Mouse (Mus musculus) skeletal muscle tissue, adult 2 months (tissue): ENCODE measurements around the gene Clcn3.

Source experiments
- DNase-seq: peaks from one replicate; pipeline ENCODE4 v3.0.0-alpha.2; 2012; ENCODE audit warnings: low read depth, low spot score

Gene Clcn3

GRCm38 (mm10) chr8:60870231-60871193 lies 112.6 kb downstream of the Clcn3 start:
- DNase-seq = no peak

GRCm38 (mm10) chr8:60869761-60870160 lies 113.3 kb downstream of the Clcn3 start:
- no peak for DNase-seq

- no peak for DNase-seq
Measured at GRCm38 (mm10) chr8:60868236-60868965, 114.7 kb downstream of the Clcn3 start.

- no peak for DNase-seq
Measured at GRCm38 (mm10) chr8:60867468-60868115, 115.5 kb downstream of the Clcn3 start.

- DNase-seq = peak; percentile 44
Measured at GRCm38 (mm10) chr8:60865504-60866114, 117.5 kb downstream of the Clcn3 start.

- DNase-seq = no peak
Measured at GRCm38 (mm10) chr8:60864875-60865274, 118.2 kb downstream of the Clcn3 start.

GRCm38 (mm10) chr8:60861783-60862182 lies 121.3 kb downstream of the Clcn3 start:
- DNase-seq = no peak

- DNase-seq = no peak
Measured at GRCm38 (mm10) chr8:60860749-60861148, 122.4 kb downstream of the Clcn3 start.
